9 mouse cellular contexts compared by ENCODE assay signal in genomic region chr13:97893031-97893825, GRCm38 (mm10).
DNase-seq lines count a peak whose midpoint lies in the region; TF ChIP-seq lines count a peak whose summit lies in the region.
"Had no signal": no experiment of that assay in that cellular context is flagged by ENCODE, and none has a peak within 500 bp of the region (broad histone marks: within the 10 kb centered on the region; RNA-seq: fewer than 3 reads in every experiment).

No protein-coding gene starts in this region.

- no peak for TF ChIP-seq EP300 in heart, adult 2 months (IDR thresholded peaks at IDR 0.05; ENCODE audit: insufficient read depth, low read depth, low read length)

- intact Hi-C loops in left cerebral cortex, postnatal 36 days (cut with DNase I) = no loop called here
- intact Hi-C loops in heart, adult 2 months (cut with DNase I) = no loop called here

- WGBS in forebrain, embryonic 10.5 days = 23% methylated on average over 10 of the region's 10 CpGs
- 71% methylated on average over 10 of the region's 10 CpGs for WGBS in heart, adult 2 months

- DNase-seq in brain, adult 2 months (ENCODE audit: low read depth, low spot score) = peak; percentile 37
- DNase-seq in forebrain, embryonic 10.5 days (ENCODE audit: extremely low spot score, low spot score) = peak; percentile 31
- peak; percentile 33 to 54 for DNase-seq in kidney, adult 8-10 months
- peak; percentile 18 for DNase-seq in lung, postnatal 10 days
- DNase-seq in adrenal gland, adult 18-20 months (ENCODE audit: low spot score in 2 of 2) = no peak
- DNase-seq in frontal cortex, postnatal 14 days (ENCODE audit: low spot score in 2 of 2) = no peak
- DNase-seq in left cerebral cortex, postnatal 36 days (ENCODE audit: low spot score in 2 of 2) = no peak
- DNase-seq in heart, adult 2 months = no peak

- peak overlapping the region; percentile 80 for H3K27ac ChIP-seq in forebrain, embryonic 10.5 days
- H3K27ac ChIP-seq in heart, adult 2 months = no peak overlapping the region
- H3K27ac ChIP-seq: heart, embryonic 15.5 days had no signal

- TF ChIP-seq POLR2A in heart, adult 2 months (IDR thresholded peaks at IDR 0.05; ENCODE audit: insufficient read depth, low read depth, low read length) = no peak

- H3K36me3 ChIP-seq in forebrain, embryonic 10.5 days (replicated peaks) = no peaks in the 10 kb centered on the region
- no peaks in the 10 kb centered on the region for H3K36me3 ChIP-seq in heart, adult 2 months (ENCODE audit: control insufficient read depth, insufficient read depth, low read length)
- H3K36me3 ChIP-seq: heart, embryonic 15.5 days had no signal

- no peaks in the 10 kb centered on the region for H3K79me2 ChIP-seq in heart, adult 2 months (replicated peaks; ENCODE audit: control insufficient read depth, insufficient read depth, low read length)

- H3K4me3 ChIP-seq in forebrain, embryonic 10.5 days = peak overlapping the region; percentile 14; the same call in 1 of the 2 replicates
- no peak overlapping the region for H3K4me3 ChIP-seq in heart, adult 2 months
- H3K4me3 ChIP-seq: heart, embryonic 15.5 days had no signal

- peaks cover 15% of the 10 kb centered on the region for H3K27me3 ChIP-seq in forebrain, embryonic 10.5 days (ENCODE audit: poor library complexity, severe bottlenecking)
- no peaks in the 10 kb centered on the region for H3K27me3 ChIP-seq in heart, adult 2 months (ENCODE audit: control insufficient read depth, insufficient read depth, low read length)
- H3K27me3 ChIP-seq: heart, embryonic 15.5 days had no signal

- no peak overlapping the region for H3K9ac ChIP-seq in heart, adult 2 months (ENCODE audit: low read depth, low read length)
- H3K9ac ChIP-seq: heart, embryonic 15.5 days had no signal

- no peaks in the 10 kb centered on the region for H3K9me3 ChIP-seq in forebrain, embryonic 10.5 days
- H3K9me3 ChIP-seq: heart, embryonic 15.5 days had no signal

- H3K4me1 ChIP-seq in forebrain, embryonic 10.5 days = peaks cover 36% of the 10 kb centered on the region
- no peaks in the 10 kb centered on the region for H3K4me1 ChIP-seq in heart, adult 2 months (ENCODE audit: control insufficient read depth, insufficient read depth, low read length)
- H3K4me1 ChIP-seq: heart, embryonic 15.5 days had no signal

- no peak for TF ChIP-seq CTCF in heart, adult 2 months (IDR thresholded peaks at IDR 0.05)

Comparison
In these comparisons a context has a peak if more than half of its experiments do, and no peak if none do; other contexts are left out.
1. DNase-seq: peak in brain, adult 2 months (single experiment), forebrain, embryonic 10.5 days (single experiment), kidney, adult 8-10 months (2 of 2) and lung, postnatal 10 days (single experiment); none in adrenal gland, adult 18-20 months (0 of 2), frontal cortex, postnatal 14 days (0 of 2), left cerebral cortex, postnatal 36 days (0 of 2) and heart, adult 2 months (0 of 2).